Mouse (Mus musculus): ENCODE measurements around the gene Adcy4. TPM values are rescaled to one million over a fixed set of nuclear protein-coding genes. Genes with fewer than 3 reads are reported as not detected.

The Adcy4 gene
- total RNA-seq, 1 experiment from 2014 or later = 14.3 TPM

DNA sequence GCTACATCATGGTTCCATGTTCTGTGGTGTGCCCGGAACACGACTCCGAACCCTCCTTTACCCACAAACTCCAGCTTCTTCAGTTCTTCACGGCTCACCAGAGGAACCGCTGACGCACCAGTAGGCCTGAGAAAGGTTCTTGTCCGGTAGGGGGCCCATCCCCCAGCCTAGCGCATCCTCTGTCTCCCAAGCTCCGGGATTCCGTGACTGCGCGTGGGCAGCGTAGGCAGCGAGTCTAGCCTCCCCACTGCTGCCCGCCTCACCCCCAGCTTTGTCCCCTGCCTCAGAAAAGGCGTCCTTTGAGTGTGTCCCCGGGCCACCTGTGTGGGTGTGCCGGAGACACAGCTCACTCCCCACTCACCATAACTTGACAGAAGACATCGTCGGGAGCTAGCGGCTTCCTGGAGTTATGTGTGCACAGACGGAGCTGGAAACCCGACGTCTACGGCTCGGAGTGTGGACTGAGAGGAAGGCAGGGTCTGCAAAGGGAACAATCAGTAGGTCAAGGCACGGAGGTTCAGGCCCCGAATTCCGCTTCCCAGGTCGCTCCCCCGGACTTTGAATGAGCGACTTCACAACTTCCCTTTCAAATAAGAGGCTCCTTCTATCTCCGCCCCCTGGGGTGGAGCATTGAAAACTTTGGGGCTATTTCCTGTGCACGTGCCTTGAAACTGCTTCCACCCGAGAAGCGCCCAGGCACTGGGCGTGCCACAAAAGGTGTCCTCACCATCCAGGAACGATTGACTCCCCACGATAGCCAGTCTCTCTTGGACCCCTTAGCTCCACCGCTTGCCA is 4.6 kb upstream of the Adcy4 start, which contains the start of gene Ripk3:
Ripk3 (minus strand) TSS at position 610 of the 795 bp plus-strand sequence.
- peak; percentile 55 for DNase-seq

DNA sequence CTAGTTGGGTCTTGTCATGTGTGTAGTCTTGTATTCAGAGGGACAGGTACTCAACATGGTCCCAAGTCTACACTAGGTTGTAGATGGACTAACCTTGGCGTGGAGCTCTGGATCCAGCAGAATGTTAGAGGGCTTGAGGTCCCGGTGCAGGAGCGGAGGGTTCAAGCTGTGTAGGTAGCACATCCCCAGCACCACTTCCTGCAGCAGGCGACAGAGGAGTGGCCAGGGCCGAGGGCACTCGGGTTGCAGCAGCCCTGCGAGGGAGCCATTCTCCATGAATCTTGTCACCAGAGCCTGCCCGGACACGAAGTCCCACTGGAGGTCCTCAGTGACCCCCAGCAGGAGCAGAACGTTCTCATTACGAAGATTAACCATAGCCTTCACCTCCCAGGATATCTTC is 3.8 kb upstream of the Adcy4 start:
- DNase-seq = no peak

DNA sequence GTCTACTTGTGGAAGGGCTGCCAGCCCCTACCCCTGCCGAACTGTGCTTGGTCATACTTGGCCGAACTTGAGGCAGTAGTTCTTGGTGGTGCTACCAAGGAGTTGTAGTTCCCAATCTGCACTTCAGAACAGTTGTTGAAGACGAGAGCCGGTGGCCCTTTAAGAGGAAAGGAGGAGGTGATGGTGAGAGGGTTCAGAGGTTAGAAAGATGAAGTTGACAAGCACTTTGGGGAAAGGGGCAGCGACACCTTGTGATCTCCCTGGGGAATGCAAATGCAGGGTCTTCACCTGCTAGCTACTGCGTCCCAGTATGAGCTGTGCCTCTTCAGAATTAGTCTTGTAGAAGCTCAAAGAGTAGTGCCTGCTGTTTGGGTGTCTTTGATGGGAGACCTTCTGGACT is 1.3 kb upstream of the Adcy4 start:
- DNase-seq = no peak

DNA sequence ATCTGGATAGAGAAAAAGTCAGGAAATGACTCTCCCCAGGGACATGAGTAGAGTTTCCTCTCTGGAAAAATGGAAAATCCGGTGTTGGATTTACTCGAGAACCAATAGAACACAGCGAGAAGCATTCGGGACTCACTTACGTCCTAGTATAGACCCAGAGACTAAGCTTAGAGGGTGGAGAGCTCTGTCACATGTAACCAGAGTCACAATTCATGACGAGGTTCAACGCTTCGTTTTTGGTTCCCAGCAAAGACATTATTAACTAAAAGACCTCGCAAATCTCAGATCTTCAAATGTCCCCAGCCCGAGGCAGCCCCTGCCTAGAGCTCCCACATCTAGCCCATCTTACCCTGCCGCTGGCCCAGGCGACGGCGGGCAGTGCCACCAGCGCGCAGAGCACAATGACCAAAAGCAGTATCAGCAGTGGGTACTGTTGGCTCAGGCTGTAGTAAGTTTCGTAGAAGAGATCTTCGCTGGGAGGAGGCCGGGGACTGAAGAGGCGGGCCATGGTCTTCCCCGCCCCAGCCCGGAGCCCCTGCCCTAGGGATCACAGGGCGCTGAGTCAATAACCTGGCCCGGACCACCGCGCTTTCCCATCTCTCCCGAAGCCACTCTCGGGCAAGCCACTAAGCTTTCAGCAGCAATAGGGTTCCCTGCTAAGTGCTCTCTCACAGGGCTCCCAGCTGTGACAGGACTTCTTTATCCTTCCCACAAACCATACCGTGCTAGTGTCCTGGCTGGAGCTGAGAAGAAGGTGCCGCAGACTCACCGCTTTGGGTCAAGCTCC is 531 bp downstream of the Adcy4 start:
- no peak for DNase-seq

DNA sequence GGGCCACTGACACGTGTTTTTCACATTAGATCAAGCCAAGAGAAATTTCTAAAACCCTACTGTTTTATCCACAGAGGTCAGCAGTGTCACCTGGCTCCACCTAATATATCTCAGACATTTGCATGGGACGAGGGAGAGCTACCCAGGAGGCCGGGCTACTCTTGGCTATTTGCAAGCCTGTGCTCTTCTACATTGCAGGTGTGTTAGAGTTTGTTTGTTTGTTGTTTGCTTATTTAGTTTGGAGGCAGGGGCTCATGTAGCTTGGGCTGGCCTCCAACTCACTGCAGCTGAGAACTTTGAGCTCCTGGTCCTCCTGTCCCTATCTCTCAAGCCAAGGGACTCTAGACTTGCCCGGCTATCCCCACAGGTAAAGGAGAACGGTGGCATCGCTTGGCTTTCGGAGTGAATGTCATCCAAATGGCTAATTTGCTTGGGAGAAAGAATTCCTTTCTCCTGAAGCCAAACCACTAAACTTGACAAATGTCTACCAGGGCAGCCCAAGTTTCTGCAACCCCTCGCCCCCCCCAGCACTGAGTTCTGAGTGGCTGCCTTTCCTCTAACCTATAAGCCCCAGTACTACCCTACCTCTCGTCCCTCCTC is 1.4 kb downstream of the Adcy4 start:
- no peak for DNase-seq

DNA sequence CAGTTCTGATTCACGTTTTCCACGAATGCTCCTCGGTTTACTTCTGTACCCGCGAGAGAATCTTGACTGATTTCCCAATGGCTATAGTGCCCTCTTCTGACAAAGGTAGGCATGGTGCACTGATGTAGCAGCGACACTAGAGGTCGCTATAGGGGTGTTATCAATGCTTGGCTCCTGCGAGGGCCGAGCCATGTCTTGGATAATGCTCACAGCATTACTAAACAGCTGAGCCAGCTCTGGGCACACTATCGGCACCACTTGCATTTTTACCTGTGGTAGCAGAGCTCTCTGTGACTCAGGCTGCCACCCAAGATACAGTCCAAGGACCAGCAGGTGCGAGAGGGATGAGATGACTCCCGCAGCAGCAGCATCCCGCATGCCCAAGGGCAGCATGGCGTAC is 2.6 kb downstream of the Adcy4 start:
- peak; percentile 82 for DNase-seq

DNA sequence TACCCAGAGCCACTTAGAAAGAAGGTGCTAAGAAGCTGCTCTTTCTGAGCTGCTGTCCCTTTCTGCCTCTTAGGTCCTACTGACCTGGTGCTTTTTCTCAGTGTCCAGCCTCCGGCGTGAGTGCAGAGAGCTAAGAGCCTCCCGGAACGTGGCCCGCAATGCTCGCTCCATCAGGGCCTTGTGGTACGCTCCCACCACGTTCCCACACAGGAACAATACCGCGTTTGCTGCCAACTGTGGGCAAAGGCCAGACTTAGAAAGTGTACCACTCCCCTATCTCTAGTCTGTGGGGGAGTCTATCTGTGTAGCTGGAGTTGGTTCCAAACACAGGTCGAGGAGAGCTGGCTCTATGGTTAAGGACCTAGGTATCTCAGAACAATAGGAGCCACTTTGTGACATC is 3.2 kb downstream of the Adcy4 start:
- DNase-seq = peak; percentile 2

DNA sequence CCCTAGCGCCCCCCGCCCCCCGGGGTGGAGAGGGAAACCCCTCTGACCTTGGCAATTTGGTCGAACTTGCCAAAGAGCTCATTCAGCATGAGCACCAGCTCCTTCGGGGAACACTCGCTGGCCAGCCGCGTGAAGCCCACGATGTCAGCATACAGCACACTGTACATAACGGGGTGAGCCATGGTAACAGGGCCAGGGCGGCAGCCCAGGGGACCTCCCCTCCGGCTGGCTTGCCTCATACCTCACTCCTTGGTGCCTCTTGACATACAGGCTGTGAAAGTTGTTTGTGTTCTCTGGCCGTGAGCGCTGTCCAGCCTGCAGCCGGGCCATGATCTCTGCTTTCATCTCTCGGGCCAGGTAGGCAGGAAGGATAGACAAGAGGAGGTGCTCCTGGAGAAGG is 4.2 kb downstream of the Adcy4 start:
- peak; percentile 7 for DNase-seq

DNA sequence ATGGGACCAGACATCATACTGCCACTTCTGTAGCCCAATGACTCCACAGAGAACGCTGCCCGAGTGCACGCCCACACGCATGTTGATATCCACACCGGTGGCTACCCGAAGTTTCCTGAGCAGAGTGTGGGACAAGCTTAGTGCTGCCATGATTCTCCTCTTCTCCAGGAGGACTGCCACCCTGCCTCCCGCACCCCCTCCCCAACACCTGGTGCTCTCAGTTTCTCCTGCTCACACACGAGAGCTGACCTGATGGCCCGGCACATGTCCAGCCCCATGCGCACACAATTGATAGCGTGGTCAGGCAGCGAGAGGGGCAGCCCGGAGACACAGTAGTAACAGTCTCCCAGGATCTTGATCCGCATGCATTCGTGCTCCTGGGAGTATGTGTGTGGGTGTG is 5.2 kb downstream of the Adcy4 start:
- DNase-seq = no peak

DNA sequence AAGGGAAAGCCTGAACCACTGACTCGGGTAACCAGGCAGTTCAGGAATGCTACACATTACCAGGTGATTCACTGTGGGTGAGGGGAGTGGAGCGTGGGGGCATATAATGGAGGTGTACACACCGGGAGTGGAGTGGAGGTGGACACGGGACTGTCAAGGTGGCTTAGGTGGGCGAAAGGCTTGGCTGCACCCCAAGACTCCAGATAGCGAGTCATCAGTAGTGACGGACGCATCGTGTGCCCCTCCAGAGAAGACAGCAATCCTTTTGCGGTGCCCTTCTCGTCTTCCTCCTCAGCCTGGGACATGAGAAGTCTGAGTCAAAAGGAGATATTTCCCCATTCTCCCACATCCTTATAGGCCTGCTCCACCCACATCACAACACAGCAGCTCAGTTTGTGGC is 6.1 kb downstream of the Adcy4 start:
- peak; percentile 2 for DNase-seq

DNA sequence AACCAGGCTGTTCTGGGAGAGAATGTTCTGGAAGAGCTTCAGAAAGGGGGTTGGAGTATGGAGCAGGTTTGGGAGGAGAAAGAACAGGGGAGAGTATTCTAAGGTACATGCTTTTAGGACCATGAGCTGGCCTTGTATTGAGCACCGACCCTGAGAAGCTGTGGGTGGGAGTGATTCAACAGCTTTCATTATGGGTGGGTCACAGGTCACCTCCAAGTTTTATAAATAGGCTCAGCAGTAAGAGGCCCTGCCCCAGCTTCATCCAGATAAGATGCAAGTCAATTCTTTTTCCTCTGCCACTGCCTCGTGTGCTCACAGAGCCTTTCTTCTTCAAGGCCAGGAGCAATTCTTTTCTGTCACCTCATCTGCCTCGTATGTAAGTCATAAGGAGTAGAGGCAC is 6.7 kb downstream of the Adcy4 start:
- peak; percentile 2 for DNase-seq

DNA sequence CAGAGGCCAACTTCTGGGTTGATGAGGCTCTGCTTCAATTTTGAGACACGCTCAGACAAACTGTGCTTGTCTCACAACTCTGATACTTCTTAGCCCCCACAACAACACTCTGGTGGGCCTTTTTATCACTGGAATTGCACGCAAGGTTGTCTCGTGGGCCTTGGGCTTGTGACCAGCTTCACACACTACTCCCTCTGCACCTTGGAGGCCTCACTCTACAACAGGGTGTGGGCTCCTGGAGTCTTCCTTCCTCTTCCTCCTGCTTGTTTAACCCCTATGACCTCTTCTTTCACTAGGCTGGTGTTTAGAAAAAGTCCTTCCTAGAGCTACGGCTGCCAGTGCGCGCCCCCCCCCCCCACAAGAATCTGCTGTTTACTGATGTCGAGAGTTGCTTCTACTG is 7.2 kb downstream of the Adcy4 start:
- DNase-seq = no peak

DNA sequence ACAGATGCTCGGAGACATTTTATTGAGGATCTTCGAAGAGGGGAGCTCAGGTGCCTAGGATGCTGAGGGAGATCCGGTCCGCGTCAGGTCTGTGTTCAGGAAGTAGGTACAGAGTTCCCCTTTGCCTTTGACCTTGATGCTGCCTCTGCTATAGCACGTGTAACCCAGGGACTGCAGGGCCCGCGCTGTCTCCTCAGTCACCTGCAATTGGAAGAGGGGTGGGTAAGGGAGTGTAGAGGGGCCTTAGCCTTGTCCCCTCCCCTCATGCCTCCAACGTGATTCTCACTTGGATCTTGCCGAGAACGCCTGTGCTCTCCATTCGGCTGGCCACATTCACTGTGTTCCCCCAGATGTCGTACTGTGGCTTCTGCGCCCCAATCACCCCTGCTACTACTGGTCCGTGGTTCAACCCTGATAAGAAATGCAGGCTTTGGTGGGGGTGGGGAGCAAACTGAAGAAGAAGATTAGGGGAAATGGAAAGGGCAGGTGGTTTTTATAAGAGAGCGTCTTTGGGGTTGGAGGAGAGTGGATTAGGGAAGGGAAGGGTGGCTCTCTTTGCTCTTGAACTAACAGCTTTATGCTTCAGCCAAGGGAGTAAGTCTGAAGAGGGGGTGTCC is 14.7 kb downstream of the Adcy4 start:
- no peak for DNase-seq

DNA sequence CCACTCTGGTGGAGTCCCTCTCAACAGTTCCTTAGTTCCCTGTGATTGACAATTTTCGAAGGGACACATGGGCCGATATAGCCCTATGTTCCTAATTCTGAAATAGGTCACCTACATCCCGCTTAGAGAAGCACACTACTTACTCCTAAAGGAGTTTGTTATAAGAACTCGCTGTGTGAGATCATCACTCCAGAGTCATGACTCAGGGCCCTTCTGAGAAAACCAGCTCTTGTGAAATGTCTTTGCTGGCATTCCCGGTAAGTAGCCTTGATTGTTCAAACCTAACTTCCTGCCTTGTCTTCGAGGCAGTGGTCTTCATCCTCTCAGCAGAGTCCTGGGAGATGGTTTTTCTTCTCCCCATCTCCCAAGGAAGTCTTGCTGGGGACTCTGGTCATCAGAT is 15.3 kb downstream of the Adcy4 start:
- DNase-seq = no peak

DNA sequence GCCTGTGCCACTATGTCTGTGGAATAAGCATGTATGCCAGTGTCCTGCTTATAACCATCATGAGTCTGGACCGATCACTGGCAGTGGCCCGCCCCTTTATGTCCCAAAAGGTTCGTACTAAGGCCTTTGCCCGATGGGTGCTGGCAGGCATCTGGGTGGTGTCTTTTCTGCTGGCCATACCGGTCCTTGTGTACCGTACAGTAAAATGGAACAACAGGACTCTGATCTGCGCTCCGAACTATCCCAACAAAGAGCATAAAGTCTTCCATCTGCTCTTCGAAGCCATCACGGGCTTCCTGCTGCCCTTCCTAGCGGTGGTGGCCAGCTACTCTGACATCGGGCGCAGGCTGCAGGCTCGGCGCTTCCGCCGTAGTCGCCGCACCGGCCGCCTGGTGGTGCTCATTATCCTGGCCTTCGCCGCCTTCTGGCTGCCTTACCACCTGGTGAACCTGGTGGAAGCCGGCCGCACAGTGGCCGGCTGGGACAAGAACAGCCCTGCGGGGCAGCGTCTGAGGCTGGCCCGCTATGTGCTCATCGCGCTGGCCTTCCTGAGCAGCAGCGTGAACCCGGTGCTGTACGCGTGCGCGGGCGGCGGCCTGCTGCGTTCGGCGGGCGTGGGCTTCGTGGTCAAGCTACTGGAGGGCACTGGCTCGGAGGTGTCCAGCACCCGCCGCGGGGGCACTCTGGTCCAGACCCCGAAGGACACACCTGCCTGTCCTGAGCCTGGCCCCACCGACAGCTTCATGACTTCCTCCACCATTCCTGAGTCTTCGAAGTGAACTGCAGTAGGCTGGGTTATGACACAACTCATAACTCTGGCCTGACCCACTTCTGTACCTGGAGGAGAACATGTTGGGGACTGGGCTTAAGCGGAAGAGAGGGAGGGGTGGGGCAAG is 16.1 kb downstream of the Adcy4 start:
- peak; percentile 76 for DNase-seq

DNA sequence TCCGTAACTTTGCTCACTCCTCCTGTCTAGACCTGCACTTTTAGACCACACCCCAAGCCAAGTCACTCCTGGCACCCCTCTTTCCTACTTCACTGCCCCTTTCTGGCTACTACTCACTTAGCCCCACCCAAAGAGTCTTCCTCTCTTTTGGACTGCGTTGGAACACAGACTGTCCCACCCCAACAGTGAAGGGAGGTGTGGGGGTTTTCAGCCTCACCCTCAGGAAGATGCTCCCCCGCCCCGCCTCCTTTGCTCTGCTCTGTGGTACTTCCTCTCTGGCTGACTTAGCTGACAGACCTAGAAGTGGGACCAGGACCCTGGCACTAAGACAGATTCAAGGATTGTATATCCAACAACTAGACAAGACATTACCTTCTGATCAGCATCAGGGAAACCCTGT is 18.2 kb downstream of the Adcy4 start, which contains the start of gene Ltb4r1:
Ltb4r1 (plus strand) TSS at position 267 of the 400 bp plus-strand sequence.
- DNase-seq = no peak

DNA sequence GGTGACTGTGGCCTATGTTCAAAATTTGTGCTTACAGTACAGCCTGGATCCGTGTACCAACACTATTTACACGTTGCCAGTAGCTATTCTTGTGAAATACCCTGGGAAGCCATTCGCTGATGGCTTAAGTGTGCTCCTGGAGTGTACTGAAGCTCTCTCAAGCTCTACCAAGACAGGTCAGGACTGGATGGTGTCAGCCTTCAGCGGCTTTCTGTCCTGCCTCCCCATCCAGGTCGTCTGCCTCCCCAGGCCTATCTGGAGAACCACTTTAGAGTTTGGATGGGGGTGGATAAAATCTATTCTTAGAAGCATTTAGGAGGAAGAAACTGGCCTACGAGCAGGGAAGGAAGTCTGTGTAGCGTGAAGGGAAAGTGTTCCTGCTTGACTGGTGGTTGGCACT is 20.7 kb downstream of the Adcy4 start:
- DNase-seq = peak; percentile 18

DNA sequence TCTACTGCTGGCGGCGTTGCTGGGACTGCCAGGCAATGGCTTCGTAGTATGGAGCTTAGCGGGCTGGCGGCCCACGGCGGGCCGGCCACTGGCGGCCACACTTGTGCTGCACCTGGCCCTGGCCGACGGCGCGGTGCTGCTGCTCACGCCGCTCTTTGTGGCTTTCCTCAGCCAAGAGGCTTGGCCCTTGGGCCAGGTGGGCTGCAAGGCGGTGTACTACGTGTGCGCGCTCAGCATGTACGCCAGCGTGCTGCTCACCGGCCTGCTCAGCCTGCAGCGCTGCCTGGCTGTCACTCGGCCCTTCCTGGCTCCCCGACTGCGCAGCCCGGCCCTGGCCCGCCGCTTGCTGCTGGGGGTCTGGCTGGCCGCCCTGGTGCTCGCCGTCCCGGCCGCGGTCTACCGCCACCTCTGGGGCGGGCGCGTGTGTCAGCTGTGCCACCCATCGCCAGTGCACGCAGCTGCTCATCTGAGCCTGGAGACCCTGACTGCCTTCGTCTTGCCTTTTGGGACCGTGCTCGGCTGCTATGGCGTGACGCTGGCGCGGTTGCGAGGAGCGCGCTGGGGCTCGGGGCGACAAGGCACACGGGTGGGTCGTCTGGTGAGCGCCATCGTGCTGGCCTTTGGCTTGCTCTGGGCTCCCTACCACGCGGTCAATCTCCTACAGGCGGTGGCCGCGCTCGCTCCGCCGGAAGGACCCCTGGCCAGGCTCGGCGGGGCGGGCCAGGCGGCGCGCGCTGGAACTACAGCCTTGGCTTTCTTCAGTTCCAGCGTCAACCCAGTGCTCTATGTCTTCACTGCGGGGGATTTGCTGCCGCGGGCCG is 21.7 kb downstream of the Adcy4 start:
- DNase-seq = peak; percentile 69

DNA sequence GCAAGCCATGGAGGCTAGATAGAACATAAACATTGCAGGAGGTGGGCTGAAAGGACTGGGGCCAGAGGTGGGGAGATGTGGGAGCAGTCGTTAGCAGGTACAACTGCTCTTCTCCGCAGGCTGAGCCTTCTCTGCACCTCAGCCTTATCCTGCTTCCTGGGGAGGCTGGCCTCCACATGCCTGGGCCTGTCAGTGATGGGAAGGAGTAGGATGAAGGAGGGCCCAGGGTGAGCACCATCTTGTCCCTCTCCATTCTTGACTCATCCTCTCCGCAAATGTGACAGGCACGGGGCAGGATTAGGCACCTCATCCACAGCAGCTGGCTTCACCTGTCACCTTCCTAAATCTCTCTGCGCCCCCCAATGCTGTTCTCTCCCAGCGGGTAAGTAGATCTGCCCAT is 22.7 kb downstream of the Adcy4 start, which contains the start of gene Ltb4r2:
Ltb4r2 (plus strand) TSS at position 266 of the 400 bp plus-strand sequence.
- no peak for DNase-seq

DNA sequence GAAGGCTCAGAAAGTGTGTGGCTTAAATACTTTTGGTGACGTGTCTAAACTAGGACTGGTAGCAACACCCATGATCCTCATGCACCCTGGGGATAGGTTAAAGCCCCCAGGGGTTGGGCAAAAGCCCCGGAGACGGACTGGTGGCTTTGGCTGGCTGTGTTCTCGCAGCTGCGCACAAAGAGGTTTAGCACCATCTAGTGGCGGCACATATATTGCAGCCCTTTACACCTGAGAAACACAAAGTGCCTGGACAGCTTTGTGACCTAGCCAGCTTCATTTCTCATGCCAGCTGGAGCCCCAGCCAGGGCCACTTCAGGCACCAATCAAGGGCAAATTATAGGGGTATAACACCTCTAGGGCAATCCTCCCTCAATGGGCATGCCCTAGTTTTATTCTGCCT is 23.7 kb downstream of the Adcy4 start:
- DNase-seq = peak; percentile 87

DNA sequence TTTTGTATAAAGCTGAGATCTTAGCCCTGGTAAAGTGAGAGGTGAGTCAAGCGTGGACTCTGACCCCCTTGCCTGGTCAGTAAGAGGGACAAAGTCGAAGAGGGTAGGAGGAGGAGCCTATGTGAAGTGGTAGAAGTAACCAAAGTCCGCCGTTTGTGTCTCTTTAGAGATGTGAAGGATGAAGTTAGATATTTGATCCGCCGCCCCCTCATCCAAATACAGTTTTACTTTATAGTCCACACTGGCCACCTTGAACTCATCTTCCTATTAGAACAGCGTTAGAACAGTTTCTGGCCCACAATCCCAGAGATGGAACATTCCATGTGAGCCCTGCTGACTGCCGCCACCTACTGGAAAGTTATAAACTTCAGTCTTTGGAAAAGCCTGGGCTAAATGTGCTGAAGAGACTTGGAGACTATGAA is 25.5 kb downstream of the Adcy4 start, which contains the start of gene Cideb:
Cideb (minus strand) TSS at position 96 of the 422 bp plus-strand sequence.
- DNase-seq = peak; percentile 70

All from adrenal gland, postnatal 14 days (tissue).